Mouse (Mus musculus): ENCODE data around the gene Tomm40l. TPM values are rescaled to one million over a fixed set of nuclear protein-coding genes. Genes with fewer than 3 reads are reported as not detected.

Tomm40l gene
- polyA plus RNA-seq, 1 experiment from 2014 or later, result 28.2 TPM

GRCm38 (mm10) chr1:171169913-171170312 is 52.4 kb downstream of the Tomm40l start:
- no peak overlapping the region for H3K27ac ChIP-seq (ENCODE audit: low read length)
- H3K4me1 ChIP-seq (ENCODE audit: control insufficient read depth, insufficient read depth, low read length), result no peaks in the 10 kb centered on the region
- H3K36me3 ChIP-seq (ENCODE audit: control insufficient read depth, insufficient read depth, low read length), result no peaks in the 10 kb centered on the region
- H3K27me3 ChIP-seq (ENCODE audit: control insufficient read depth, insufficient read depth, low read length), result no peaks in the 10 kb centered on the region
- H3K4me3 ChIP-seq (ENCODE audit: low read depth, low read length), result no peak overlapping the region
- no peaks in the 10 kb centered on the region for H3K9me3 ChIP-seq (ENCODE audit: control insufficient read depth, low read depth, low read length)
- H3K9ac ChIP-seq (replicated peaks; ENCODE audit: low read depth, low read length), result no peak overlapping the region
- no peak overlapping the region for H3K4me2 ChIP-seq (replicated peaks; ENCODE audit: low read depth, low read length)
- WGBS, result 38% methylated on average over 3 of the region's 3 CpGs
- ATAC-seq (ENCODE audit: insufficient number of reproducible peaks, insufficient read depth, low FRiP score, low read depth), result no peak

GRCm38 (mm10) chr1:171168906-171169305 is 53.4 kb downstream of the Tomm40l start:
- H3K4me2 ChIP-seq (replicated peaks; ENCODE audit: low read depth, low read length), result no peak overlapping the region
- H3K27me3 ChIP-seq (ENCODE audit: control insufficient read depth, insufficient read depth, low read length), result no peaks in the 10 kb centered on the region
- no peak for ATAC-seq (ENCODE audit: insufficient number of reproducible peaks, insufficient read depth, low FRiP score, low read depth)
- H3K4me1 ChIP-seq (ENCODE audit: control insufficient read depth, insufficient read depth, low read length), result no peaks in the 10 kb centered on the region
- no peak overlapping the region for H3K4me3 ChIP-seq (ENCODE audit: low read depth, low read length)
- 83% methylated on average over 12 of the region's 12 CpGs for WGBS
- H3K9ac ChIP-seq (replicated peaks; ENCODE audit: low read depth, low read length), result no peak overlapping the region
- H3K9me3 ChIP-seq (ENCODE audit: control insufficient read depth, low read depth, low read length), result no peaks in the 10 kb centered on the region
- H3K27ac ChIP-seq (ENCODE audit: low read length), result no peak overlapping the region
- H3K36me3 ChIP-seq (ENCODE audit: control insufficient read depth, insufficient read depth, low read length), result no peaks in the 10 kb centered on the region

Other genes starting within 250 kb of the Tomm40l start
- 1.4 and 1.7 TPM in 2 replicates for gene Fcgr2b, start 246.0 kb downstream of the Tomm40l start, polyA plus RNA-seq (2014; fragmentation: Nextera tagmentation; extraction: Ambion mirVana)
- gene Fcgr4, start 203.6 kb downstream of the Tomm40l start, polyA plus RNA-seq (2014; fragmentation: Nextera tagmentation; extraction: Ambion mirVana), result 0.74 and 0.91 TPM in 2 replicates
- 11.1 and 14.8 TPM in 2 replicates for gene Fcgr3, start 157.6 kb downstream of the Tomm40l start, polyA plus RNA-seq (2014; fragmentation: Nextera tagmentation; extraction: Ambion mirVana)
- gene Cfap126, start 108.6 kb downstream of the Tomm40l start, polyA plus RNA-seq (2014; fragmentation: Nextera tagmentation; extraction: Ambion mirVana), result 2.6 and 2.8 TPM in 2 replicates
- 297 and 311 TPM in 2 replicates for gene Sdhc, start 71.9 kb downstream of the Tomm40l start, polyA plus RNA-seq (2014; fragmentation: Nextera tagmentation; extraction: Ambion mirVana)
- 1.9 and 2.0 TPM in 2 replicates for gene Mpz, start 71.8 kb downstream of the Tomm40l start, polyA plus RNA-seq (2014; fragmentation: Nextera tagmentation; extraction: Ambion mirVana)
- gene Pcp4l1, start 26.2 kb downstream of the Tomm40l start, polyA plus RNA-seq (2014; fragmentation: Nextera tagmentation; extraction: Ambion mirVana), result 35.6 and 39.6 TPM in 2 replicates
- 0.17 and 0.30 TPM in 2 replicates for gene Nr1i3, start 8.5 kb downstream of the Tomm40l start, polyA plus RNA-seq (2014; fragmentation: Nextera tagmentation; extraction: Ambion mirVana)
- gene Apoa2, start 2.5 kb upstream of the Tomm40l start, polyA plus RNA-seq (2014; fragmentation: Nextera tagmentation; extraction: Ambion mirVana), result 3.9 and 7.3 TPM in 2 replicates
- 52.5 and 58.4 TPM in 2 replicates for gene Fcer1g, start 11.9 kb upstream of the Tomm40l start, polyA plus RNA-seq (2014; fragmentation: Nextera tagmentation; extraction: Ambion mirVana)
- 5.3 and 6.3 TPM in 2 replicates for gene Adamts4, start 27.9 kb upstream of the Tomm40l start, polyA plus RNA-seq (2014; fragmentation: Nextera tagmentation; extraction: Ambion mirVana)
- gene Ndufs2, start 28.9 kb upstream of the Tomm40l start, polyA plus RNA-seq (2014; fragmentation: Nextera tagmentation; extraction: Ambion mirVana), result 219 and 234 TPM in 2 replicates
- gene B4galt3, start 47.8 kb upstream of the Tomm40l start, polyA plus RNA-seq (2014; fragmentation: Nextera tagmentation; extraction: Ambion mirVana), result 81.1 and 87.0 TPM in 2 replicates
- gene Ppox, start 58.7 kb upstream of the Tomm40l start, polyA plus RNA-seq (2014; fragmentation: Nextera tagmentation; extraction: Ambion mirVana), result 56.7 and 57.7 TPM in 2 replicates
- 68.8 and 70.6 TPM in 2 replicates for gene Usp21, start 65.5 kb upstream of the Tomm40l start, polyA plus RNA-seq (2014; fragmentation: Nextera tagmentation; extraction: Ambion mirVana)
- gene Ufc1, start 72.5 kb upstream of the Tomm40l start, polyA plus RNA-seq (2014; fragmentation: Nextera tagmentation; extraction: Ambion mirVana), result 118 and 130 TPM in 2 replicates
- gene Dedd, start 106.6 kb upstream of the Tomm40l start, polyA plus RNA-seq (2014; fragmentation: Nextera tagmentation; extraction: Ambion mirVana), result 48.8 and 54.1 TPM in 2 replicates
- 37.1 and 40.8 TPM in 2 replicates for gene Nit1, start 123.1 kb upstream of the Tomm40l start, polyA plus RNA-seq (2014; fragmentation: Nextera tagmentation; extraction: Ambion mirVana)
- gene Pfdn2, start 123.2 kb upstream of the Tomm40l start, polyA plus RNA-seq (2014; fragmentation: Nextera tagmentation; extraction: Ambion mirVana), result 44.7 TPM in 2 replicates
- 1.5 and 1.6 TPM in 2 replicates for gene Klhdc9, start 138.3 kb upstream of the Tomm40l start, polyA plus RNA-seq (2014; fragmentation: Nextera tagmentation; extraction: Ambion mirVana)
- gene Nectin4, start 147.6 kb upstream of the Tomm40l start, polyA plus RNA-seq (2014; fragmentation: Nextera tagmentation; extraction: Ambion mirVana), result 10.7 and 13.7 TPM in 2 replicates
- gene Arhgap30, start 166.4 kb upstream of the Tomm40l start, polyA plus RNA-seq (2014; fragmentation: Nextera tagmentation; extraction: Ambion mirVana), result 0.67 and 1.3 TPM in 2 replicates
- gene Usf1, start 188.8 kb upstream of the Tomm40l start, polyA plus RNA-seq (2014; fragmentation: Nextera tagmentation; extraction: Ambion mirVana), result 85.2 and 95.0 TPM in 2 replicates
- 3.0 and 3.1 TPM in 2 replicates for gene Tstd1, start 196.4 kb upstream of the Tomm40l start, polyA plus RNA-seq (2014; fragmentation: Nextera tagmentation; extraction: Ambion mirVana)
- 119 and 127 TPM in 2 replicates for gene F11r, start 215.0 kb upstream of the Tomm40l start, polyA plus RNA-seq (2014; fragmentation: Nextera tagmentation; extraction: Ambion mirVana)